Mouse (Mus musculus) intestine, embryonic 14.5 days (tissue): ENCODE results near the gene Tbc1d9. TPM values are rescaled to one million over a fixed set of nuclear protein-coding genes. Genes with fewer than 3 reads are reported as not detected.

Experiments
- ATAC-seq: fragments of 200-750 bp; cut with Nextera tagmentation; replicated peaks from 2 replicates; pipeline ENCODE4 v1.8.0; 2017; ENCODE audit warnings: low read depth, moderate number of reproducible peaks, moderate TSS enrichment, moderate library complexity; ENCODE audit not compliant: low FRiP score, low TSS enrichment
- DNase-seq: peaks from one replicate; pipeline ENCODE4 v3.0.0-alpha.2; 2018; ENCODE audit warnings: low spot score
- H3K27ac ChIP-seq: fragments of 300-500 bp; sonication (generic); 2 replicates; pipeline ENCODE4 v1.5.1; 2014; ENCODE audit warnings: low read depth, mild to moderate bottlenecking, control low read depth
- H3K27me3 ChIP-seq: fragments of 300-500 bp; sonication (generic); replicated peaks from 2 replicates; pipeline ENCODE4 v1.6.1; 2014; ENCODE audit warnings: low read length, control low read depth; ENCODE audit not compliant: control insufficient read depth, insufficient read depth
- H3K36me3 ChIP-seq: fragments of 300-500 bp; sonication (generic); 2 replicates; pipeline ENCODE4 v1.6.1; 2014; ENCODE audit warnings: low read length, control low read depth; ENCODE audit not compliant: control insufficient read depth, insufficient read depth
- H3K4me1 ChIP-seq: fragments of 300-500 bp; sonication (generic); replicated peaks from 2 replicates; pipeline ENCODE4 v1.6.1; 2014; ENCODE audit warnings: low read length, control low read depth, mixed read lengths; ENCODE audit not compliant: control insufficient read depth, insufficient read depth
- H3K4me2 ChIP-seq: fragments of 300-500 bp; sonication (generic); 2 replicates; pipeline ENCODE4 v1.6.1; 2014; ENCODE audit warnings: low read length
- H3K4me3 ChIP-seq: fragments of 300-500 bp; sonication (generic); 2 replicates; pipeline ENCODE4 v1.5.1; 2014; ENCODE audit warnings: low read depth, low read length, control low read depth, mixed read lengths
- H3K9ac ChIP-seq: fragments of 300-500 bp; sonication (generic); 2 replicates; pipeline ENCODE4 v1.6.1; 2014; ENCODE audit warnings: mild to moderate bottlenecking, low read length
- H3K9me3 ChIP-seq: fragments of 300-500 bp; sonication (generic); 2 replicates; pipeline ENCODE4 v1.6.1; 2016; ENCODE audit warnings: low read length, control low read depth; ENCODE audit not compliant: control insufficient read depth
- WGBS: fragments of 180-500 bp; shearing (Covaris S2); extraction: QIAGEN DNeasy Blood & Tissue Kit; methylation state at CpG from one replicate; pipeline ENCODE4 v1.1.7; 2014; 5-methylcytosine and 5-hydroxymethylcytosine counted together
- polyA plus RNA-seq: library from polyadenylated mRNA; unstranded; fragments of >200 nt; fragmentation: Nextera tagmentation; extraction: Ambion mirVana; gene quantifications from 2 replicates; pipeline ENCODE4 v1.2.1, GENCODE M21; 2014

Tbc1d9 gene
- polyA plus RNA-seq, 1 experiment from 2014 or later = 3.5 TPM

- DNase-seq (peak; percentile 67), ATAC-seq (0 out of 2 replicates have a peak, but pooled peaks have one; percentile 70)
- Histone ChIP-seq H3K9me3 (no peaks in the 10 kb centered on the region), H3K4me2 (no peak overlapping the region), H3K36me3 (no peaks in the 10 kb centered on the region), H3K9ac (no peak overlapping the region), H3K27me3 (no peaks in the 10 kb centered on the region), H3K4me1 (no peaks in the 10 kb centered on the region), H3K27ac (no peak overlapping the region), H3K4me3 (no peak overlapping the region)
- WGBS = 71% methylated on average over 16 of the region's 16 CpGs
These were observed 95.5 kb downstream of the Tbc1d9 start for GRCm38 (mm10) chr8:83260418-83261215.

GRCm38 (mm10) chr8:83271172-83271571 lies 106.0 kb downstream of the Tbc1d9 start:
- no peak overlapping the region for H3K27ac ChIP-seq
- no peaks in the 10 kb centered on the region for H3K9me3 ChIP-seq
- no peaks in the 10 kb centered on the region for H3K27me3 ChIP-seq
- H3K9ac ChIP-seq = no peak overlapping the region
- no peak overlapping the region for H3K4me2 ChIP-seq
- H3K36me3 ChIP-seq = peaks cover 5% of the 10 kb centered on the region
- no peaks in the 10 kb centered on the region for H3K4me1 ChIP-seq
- WGBS = 92% methylated on average over 14 of the region's 14 CpGs
- ATAC-seq (no peak), DNase-seq (no peak)
- no peak overlapping the region for H3K4me3 ChIP-seq

- 54% methylated on average over 10 of the region's 10 CpGs for WGBS
- no peaks in the 10 kb centered on the region for H3K4me1 ChIP-seq
- no peak overlapping the region for H3K9ac ChIP-seq
- no peak overlapping the region for H3K4me2 ChIP-seq
- DNase-seq = no peak
- H3K27ac ChIP-seq = no peak overlapping the region
- H3K27me3 ChIP-seq = no peaks in the 10 kb centered on the region
- no peaks in the 10 kb centered on the region for H3K36me3 ChIP-seq
- no peak for ATAC-seq
- H3K4me3 ChIP-seq = no peak overlapping the region
- H3K9me3 ChIP-seq = no peaks in the 10 kb centered on the region
These were observed 107.3 kb downstream of the Tbc1d9 start for GRCm38 (mm10) chr8:83272464-83272863.

- whole genome bisulfite sequencing = 53% methylated on average over 11 of the region's 11 CpGs
- Histone ChIP-seq H3K27ac (no peak overlapping the region), H3K4me1 (no peaks in the 10 kb centered on the region), H3K9ac (no peak overlapping the region), H3K4me3 (no peak overlapping the region), H3K9me3 (no peaks in the 10 kb centered on the region), H3K27me3 (no peaks in the 10 kb centered on the region), H3K4me2 (no peak overlapping the region), H3K36me3 (no peaks in the 10 kb centered on the region)
- ATAC-seq (no peak), DNase-seq (no peak)
These were observed 109.3 kb downstream of the Tbc1d9 start for GRCm38 (mm10) chr8:83274470-83274869.

- DNase-seq = no peak
- no peak overlapping the region for H3K27ac ChIP-seq
- no peaks in the 10 kb centered on the region for H3K27me3 ChIP-seq
- H3K9me3 ChIP-seq = no peaks in the 10 kb centered on the region
- H3K4me1 ChIP-seq = no peaks in the 10 kb centered on the region
- H3K9ac ChIP-seq = no peak overlapping the region
- H3K36me3 ChIP-seq = no peaks in the 10 kb centered on the region
- no peak for ATAC-seq
- H3K4me2 ChIP-seq = no peak overlapping the region
- WGBS = 78% methylated on average over 6 of the region's 6 CpGs
- no peak overlapping the region for H3K4me3 ChIP-seq
These were observed 113.3 kb downstream of the Tbc1d9 start for GRCm38 (mm10) chr8:83278431-83278830.

- H3K27me3 ChIP-seq = peaks cover 10% of the 10 kb centered on the region
- H3K36me3 ChIP-seq = no peaks in the 10 kb centered on the region
- H3K9me3 ChIP-seq = no peaks in the 10 kb centered on the region
- H3K4me2 ChIP-seq = no peak overlapping the region
- no peak overlapping the region for H3K4me3 ChIP-seq
- H3K9ac ChIP-seq = no peak overlapping the region
- no peak overlapping the region for H3K27ac ChIP-seq
- WGBS = 76% methylated on average over 8 of the region's 8 CpGs
- H3K4me1 ChIP-seq = no peaks in the 10 kb centered on the region
- ATAC-seq = no peak
- no peak for DNase-seq
These were observed 120.2 kb downstream of the Tbc1d9 start for GRCm38 (mm10) chr8:83285391-83285790.

- Histone ChIP-seq H3K4me1 (no peaks in the 10 kb centered on the region), H3K9me3 (no peaks in the 10 kb centered on the region), H3K4me2 (peak within 1 kb of the TSS; percentile 49), H3K27me3 (peaks cover 16% of the 10 kb centered on the region), H3K36me3 (no peaks in the 10 kb centered on the region), H3K9ac (no peak within 1 kb of the TSS), H3K27ac (no peak within 1 kb of the TSS), H3K4me3 (peak within 1 kb of the TSS; percentile 23)
- DNase-seq (no peak), ATAC-seq (no peak)
- 4% methylated on average over 19 of the region's 20 CpGs for WGBS
These were observed 125.0 kb downstream of the Tbc1d9 start, which contains the start of gene Ucp1 for GRCm38 (mm10) chr8:83290176-83290575. TSS of gene Ucp1 (plus strand) at chr8:83290352.

- ATAC-seq (no peak), DNase-seq (no peak)
- Histone ChIP-seq H3K27ac (no peak overlapping the region), H3K9ac (no peak overlapping the region), H3K4me3 (no peak overlapping the region), H3K27me3 (no peaks in the 10 kb centered on the region), H3K4me2 (no peak overlapping the region), H3K9me3 (no peaks in the 10 kb centered on the region), H3K4me1 (no peaks in the 10 kb centered on the region), H3K36me3 (no peaks in the 10 kb centered on the region)
- WGBS = 71% methylated on average over 4 of the region's 4 CpGs
These were observed 132.2 kb downstream of the Tbc1d9 start for GRCm38 (mm10) chr8:83297375-83297774.

GRCm38 (mm10) chr8:83300135-83300534 lies 135.0 kb downstream of the Tbc1d9 start:
- no peak overlapping the region for H3K4me3 ChIP-seq

More at GRCm38 (mm10) chr8:83300135-83300534, 135.0 kb downstream of the Tbc1d9 start:
- DNase-seq = no peak
- H3K9ac ChIP-seq = no peak overlapping the region
- WGBS = 69% methylated on average over 1 of the region's 1 CpGs
- H3K9me3 ChIP-seq = no peaks in the 10 kb centered on the region
- no peak overlapping the region for H3K4me2 ChIP-seq
- ATAC-seq = no peak
- H3K27ac ChIP-seq = no peak overlapping the region
- H3K36me3 ChIP-seq = no peaks in the 10 kb centered on the region
- no peaks in the 10 kb centered on the region for H3K27me3 ChIP-seq
- H3K4me1 ChIP-seq = no peaks in the 10 kb centered on the region
